Mouse (Mus musculus) kidney, embryonic 16.5 days (tissue): ENCODE measurements at regions not wholly inside any gene's neighbourhood (a gene's known extent, or its start where the extent isn't known, plus 50 kb on each side); places are given as distances from the start of the nearest gene placed in this dataset.

Experiments used
- ATAC-seq: fragments of 200-750 bp; cut with Nextera tagmentation; 2 replicates; pipeline ENCODE4 v1.8.0; 2017; ENCODE audit warnings: moderate TSS enrichment; ENCODE audit not compliant: low FRiP score, low TSS enrichment
- H3K27ac ChIP-seq: fragments of 300-500 bp; sonication (generic); 2 replicates; pipeline ENCODE4 v1.5.1; 2014; ENCODE audit warnings: low read length
- H3K27me3 ChIP-seq: fragments of 300-500 bp; sonication (generic); 2 replicates; pipeline ENCODE4 v1.6.1; 2014; ENCODE audit warnings: low read length, control low read depth, mixed read lengths; ENCODE audit not compliant: insufficient read depth
- H3K36me3 ChIP-seq: fragments of 300-500 bp; sonication (generic); 2 replicates; pipeline ENCODE4 v1.6.1; 2014; ENCODE audit warnings: low read length, control low read depth, mixed read lengths; ENCODE audit not compliant: insufficient read depth
- H3K4me1 ChIP-seq: fragments of 300-500 bp; sonication (generic); 2 replicates; pipeline ENCODE4 v1.6.1; 2014; ENCODE audit warnings: low read length, control low read depth, mixed read lengths; ENCODE audit not compliant: insufficient read depth
- H3K4me2 ChIP-seq: fragments of 300-500 bp; sonication (generic); replicated peaks from 2 replicates; pipeline ENCODE4 v1.6.1; 2014; ENCODE audit warnings: low read depth, low read length
- H3K4me3 ChIP-seq: fragments of 300-500 bp; sonication (generic); 2 replicates; pipeline ENCODE4 v1.5.1; 2014; ENCODE audit warnings: mild to moderate bottlenecking, low read length
- H3K9ac ChIP-seq: fragments of 300-500 bp; sonication (generic); replicated peaks from 2 replicates; pipeline ENCODE4 v1.6.1; 2014; ENCODE audit warnings: low read length
- H3K9me3 ChIP-seq: fragments of 300-500 bp; sonication (generic); 2 replicates; pipeline ENCODE4 v1.6.1; 2016; ENCODE audit warnings: low read length, control low read depth
- WGBS: fragments of 180-500 bp; shearing (Covaris S2); extraction: QIAGEN DNeasy Blood & Tissue Kit; methylation state at CpG from one replicate; pipeline ENCODE4 v1.1.7; 2014; 5-methylcytosine and 5-hydroxymethylcytosine counted together

- no peak overlapping the region for H3K27ac ChIP-seq
- no peak for ATAC-seq
- H3K4me3 ChIP-seq = no peak overlapping the region
- H3K27me3 ChIP-seq = no peaks in the 10 kb centered on the region
- no peaks in the 10 kb centered on the region for H3K36me3 ChIP-seq
- WGBS = 25% methylated on average over 12 of the region's 12 CpGs
- no peak overlapping the region for H3K9ac ChIP-seq
- H3K4me2 ChIP-seq = peak overlapping the region; percentile 28; the same call in 1 of the 2 replicates
- no peaks in the 10 kb centered on the region for H3K9me3 ChIP-seq
- H3K4me1 ChIP-seq = no peaks in the 10 kb centered on the region
Observed at GRCm38 (mm10) chr1:57265012-57265760, 112.2 kb upstream of the 1700066M21Rik start.

GRCm38 (mm10) chr1:57266695-57267094 is 110.7 kb upstream of the 1700066M21Rik start:
- H3K9me3 ChIP-seq = no peaks in the 10 kb centered on the region
- H3K36me3 ChIP-seq = no peaks in the 10 kb centered on the region
- no peak overlapping the region for H3K4me3 ChIP-seq
- WGBS = 46% methylated on average over 4 of the region's 4 CpGs
- no peak overlapping the region for H3K9ac ChIP-seq
- H3K4me2 ChIP-seq = no peak overlapping the region
- ATAC-seq = peak; percentile 49; the same call in 1 of the 2 replicates
- no peaks in the 10 kb centered on the region for H3K27me3 ChIP-seq
- no peaks in the 10 kb centered on the region for H3K4me1 ChIP-seq
- no peak overlapping the region for H3K27ac ChIP-seq

- Histone ChIP-seq H3K36me3 (no peaks in the 10 kb centered on the region), H3K27ac (no peak overlapping the region), H3K4me1 (no peaks in the 10 kb centered on the region), H3K4me3 (no peak overlapping the region), H3K9ac (no peak overlapping the region), H3K9me3 (no peaks in the 10 kb centered on the region), H3K27me3 (no peaks in the 10 kb centered on the region), H3K4me2 (no peak overlapping the region)
- no peak for ATAC-seq
- whole genome bisulfite sequencing = 43% methylated on average over 2 of the region's 2 CpGs
Observed at GRCm38 (mm10) chr1:57267851-57268250, 109.6 kb upstream of the 1700066M21Rik start.

GRCm38 (mm10) chr1:57269679-57270354 is 107.6 kb upstream of the 1700066M21Rik start:
- peak; percentile 76; the same call in 1 of the 2 replicates for ATAC-seq
- Histone ChIP-seq H3K36me3 (no peaks in the 10 kb centered on the region), H3K4me1 (no peaks in the 10 kb centered on the region), H3K4me3 (no peak overlapping the region), H3K27me3 (no peaks in the 10 kb centered on the region), H3K9me3 (no peaks in the 10 kb centered on the region), H3K4me2 (no peak overlapping the region), H3K27ac (no peak overlapping the region), H3K9ac (no peak overlapping the region)
- WGBS = 46% methylated on average over 13 of the region's 13 CpGs

- Histone ChIP-seq H3K4me1 (no peaks in the 10 kb centered on the region), H3K36me3 (no peaks in the 10 kb centered on the region), H3K4me2 (no peak overlapping the region), H3K4me3 (no peak overlapping the region), H3K9me3 (no peaks in the 10 kb centered on the region), H3K27ac (no peak overlapping the region), H3K9ac (no peak overlapping the region), H3K27me3 (no peaks in the 10 kb centered on the region)
- ATAC-seq = no peak
- 79% methylated on average over 5 of the region's 5 CpGs for WGBS
Observed at GRCm38 (mm10) chr1:57272593-57272992, 104.8 kb upstream of the 1700066M21Rik start.

GRCm38 (mm10) chr1:57281549-57281948 is 95.9 kb upstream of the 1700066M21Rik start:
- Histone ChIP-seq H3K27ac (no peak overlapping the region), H3K9me3 (peaks cover 6% of the 10 kb centered on the region; the same call in 1 of the 2 replicates), H3K4me3 (no peak overlapping the region), H3K9ac (no peak overlapping the region), H3K4me1 (no peaks in the 10 kb centered on the region), H3K36me3 (no peaks in the 10 kb centered on the region), H3K4me2 (no peak overlapping the region), H3K27me3 (no peaks in the 10 kb centered on the region)
- WGBS = 93% methylated on average over 3 of the region's 3 CpGs
- no peak for ATAC-seq

GRCm38 (mm10) chr1:57296186-57296585 is 81.2 kb upstream of the 1700066M21Rik start:
- no peaks in the 10 kb centered on the region for H3K4me1 ChIP-seq
- no peak overlapping the region for H3K4me2 ChIP-seq
- no peak overlapping the region for H3K27ac ChIP-seq
- no peak for ATAC-seq
- no peak overlapping the region for H3K9ac ChIP-seq
- H3K4me3 ChIP-seq = no peak overlapping the region
- H3K36me3 ChIP-seq = no peaks in the 10 kb centered on the region
- H3K27me3 ChIP-seq = no peaks in the 10 kb centered on the region
- WGBS = 81% methylated on average over 1 of the region's 1 CpGs
- no peaks in the 10 kb centered on the region for H3K9me3 ChIP-seq

GRCm38 (mm10) chr1:57298557-57298956 is 78.9 kb upstream of the 1700066M21Rik start:
- no peak overlapping the region for H3K9ac ChIP-seq
- no peak overlapping the region for H3K27ac ChIP-seq
- no peak for ATAC-seq

GRCm38 (mm10) chr1:57301260-57301979 is 76.0 kb upstream of the 1700066M21Rik start:
- Histone ChIP-seq H3K4me1 (no peaks in the 10 kb centered on the region), H3K27ac (no peak overlapping the region), H3K27me3 (no peaks in the 10 kb centered on the region), H3K9ac (no peak overlapping the region), H3K4me2 (no peak overlapping the region), H3K4me3 (no peak overlapping the region), H3K36me3 (no peaks in the 10 kb centered on the region), H3K9me3 (no peaks in the 10 kb centered on the region)
- 63% methylated on average over 8 of the region's 8 CpGs for WGBS
- no peak for ATAC-seq

More at GRCm38 (mm10) chr1:57298557-57298956, 78.9 kb upstream of the 1700066M21Rik start:
- no peaks in the 10 kb centered on the region for H3K4me1 ChIP-seq
- WGBS = 75% methylated on average over 5 of the region's 5 CpGs
- H3K27me3 ChIP-seq = no peaks in the 10 kb centered on the region
- no peaks in the 10 kb centered on the region for H3K36me3 ChIP-seq
- no peaks in the 10 kb centered on the region for H3K9me3 ChIP-seq
- no peak overlapping the region for H3K4me3 ChIP-seq
- no peak overlapping the region for H3K4me2 ChIP-seq
